Mouse (Mus musculus): ENCODE measurements at regions not wholly inside any gene's neighbourhood (a gene's known extent, or its start where the extent isn't known, plus 50 kb on each side); places are given as distances from the start of the nearest gene placed in this dataset.

- H3K4me1 ChIP-seq (ENCODE audit: control insufficient read depth, insufficient read depth, low read length): peaks cover 2% of the 10 kb centered on the region; the same call in 1 of the 2 replicates
- no peak overlapping the region for H3K9ac ChIP-seq (ENCODE audit: low read length)
- ATAC-seq (no peak), DNase-seq (ENCODE audit: low spot score) (no peak)
- H3K4me3 ChIP-seq (ENCODE audit: low read depth, low read length): no peak overlapping the region
- H3K9me3 ChIP-seq (replicated peaks; ENCODE audit: control insufficient read depth, low read length): no peaks in the 10 kb centered on the region
- no peak overlapping the region for H3K27ac ChIP-seq (ENCODE audit: low read depth, low read length)
- WGBS: 84% methylated on average over 4 of the region's 4 CpGs
- no peaks in the 10 kb centered on the region for H3K27me3 ChIP-seq (replicated peaks; ENCODE audit: control insufficient read depth, insufficient read depth, low read length)
- no peak overlapping the region for H3K4me2 ChIP-seq (ENCODE audit: low read length)
- H3K36me3 ChIP-seq (ENCODE audit: control insufficient read depth, insufficient read depth, low read length): no peaks in the 10 kb centered on the region
Observed at GRCm38 (mm10) chr16:77469903-77470302, 132.0 kb downstream of the Gm11146 start.

- Histone ChIP-seq H3K36me3 (ENCODE audit: control insufficient read depth, insufficient read depth, low read length) (no peaks in the 10 kb centered on the region), H3K9ac (ENCODE audit: low read length) (no peak overlapping the region), H3K4me1 (ENCODE audit: control insufficient read depth, insufficient read depth, low read length) (peaks cover 6% of the 10 kb centered on the region; the same call in 1 of the 2 replicates), H3K27ac (ENCODE audit: low read depth, low read length) (no peak overlapping the region), H3K9me3 (replicated peaks; ENCODE audit: control insufficient read depth, low read length) (no peaks in the 10 kb centered on the region), H3K27me3 (replicated peaks; ENCODE audit: control insufficient read depth, insufficient read depth, low read length) (no peaks in the 10 kb centered on the region), H3K4me2 (ENCODE audit: low read length) (no peak overlapping the region), H3K4me3 (ENCODE audit: low read depth, low read length) (no peak overlapping the region)
- ATAC-seq: no peak
- 61% methylated on average over 6 of the region's 6 CpGs for WGBS
- DNase-seq (ENCODE audit: low spot score): no peak
Observed at GRCm38 (mm10) chr16:77469328-77469875, 132.5 kb downstream of the Gm11146 start.

- ATAC-seq: peak; percentile 45; the same call in 1 of the 2 replicates
- H3K4me2 ChIP-seq (ENCODE audit: low read length): no peak overlapping the region
- no peak overlapping the region for H3K27ac ChIP-seq (ENCODE audit: low read depth, low read length)
- no peaks in the 10 kb centered on the region for H3K36me3 ChIP-seq (ENCODE audit: control insufficient read depth, insufficient read depth, low read length)
- no peaks in the 10 kb centered on the region for H3K27me3 ChIP-seq (replicated peaks; ENCODE audit: control insufficient read depth, insufficient read depth, low read length)
- H3K4me1 ChIP-seq (ENCODE audit: control insufficient read depth, insufficient read depth, low read length): peaks cover 6% of the 10 kb centered on the region; the same call in 1 of the 2 replicates
- H3K9me3 ChIP-seq (replicated peaks; ENCODE audit: control insufficient read depth, low read length): no peaks in the 10 kb centered on the region
- DNase-seq (ENCODE audit: low spot score): peak; percentile 68
- WGBS: 68% methylated on average over 12 of the region's 12 CpGs
- no peak overlapping the region for H3K9ac ChIP-seq (ENCODE audit: low read length)
- no peak overlapping the region for H3K4me3 ChIP-seq (ENCODE audit: low read depth, low read length)
Observed at GRCm38 (mm10) chr16:77467216-77467615, 134.7 kb downstream of the Gm11146 start.

DNA sequence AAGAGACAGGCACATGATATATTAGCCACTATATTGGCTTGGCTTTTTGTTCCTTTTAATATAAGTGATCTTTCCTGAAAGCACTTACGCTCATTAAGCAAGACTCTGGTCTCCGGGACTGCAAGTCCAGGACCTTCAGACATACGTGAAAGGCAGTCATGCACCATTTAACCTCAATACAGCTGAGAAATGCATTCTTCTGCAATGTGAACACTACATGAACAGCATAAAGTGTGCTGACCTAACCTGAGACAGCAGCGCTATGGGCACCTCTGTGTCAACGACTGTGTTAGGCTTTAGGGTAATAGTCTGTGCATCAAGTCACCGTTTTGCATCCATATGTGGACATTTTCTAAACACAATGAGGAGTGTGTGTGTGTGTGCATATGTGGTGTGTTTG, 137.3 kb downstream of the Gm11146 start:
- Histone ChIP-seq H3K36me3 (ENCODE audit: control insufficient read depth, insufficient read depth, low read length) (no peaks in the 10 kb centered on the region), H3K9ac (ENCODE audit: low read length) (no peak overlapping the region), H3K27ac (ENCODE audit: low read depth, low read length) (0 out of 2 replicates have a peak overlapping the region, but pooled peaks have one; percentile 33), H3K4me2 (ENCODE audit: low read length) (no peak overlapping the region), H3K27me3 (replicated peaks; ENCODE audit: control insufficient read depth, insufficient read depth, low read length) (no peaks in the 10 kb centered on the region), H3K4me1 (ENCODE audit: control insufficient read depth, insufficient read depth, low read length) (peaks cover 7% of the 10 kb centered on the region), H3K9me3 (replicated peaks; ENCODE audit: control insufficient read depth, low read length) (no peaks in the 10 kb centered on the region), H3K4me3 (ENCODE audit: low read depth, low read length) (no peak overlapping the region)
- DNase-seq (ENCODE audit: low spot score): no peak
- WGBS: 29% methylated on average over 6 of the region's 6 CpGs
- no peak for ATAC-seq

DNA sequence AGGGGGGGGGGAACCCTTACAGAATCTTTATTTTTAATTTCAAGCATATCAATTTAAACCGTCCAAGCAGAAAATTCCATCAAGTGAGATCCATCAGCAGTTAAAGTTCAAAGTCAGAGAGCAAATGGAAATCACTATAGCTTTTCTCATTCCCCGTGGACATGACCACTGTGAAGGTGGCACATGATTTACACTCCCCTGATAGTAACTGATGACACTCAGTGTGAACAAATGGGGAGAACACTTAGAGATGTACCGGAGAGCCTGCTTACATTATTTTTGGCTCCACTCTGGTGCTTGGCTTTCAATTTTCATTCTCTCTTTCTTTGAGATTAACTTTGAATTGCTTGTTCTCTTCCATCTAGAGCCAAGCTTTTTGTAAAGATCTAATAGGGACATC, 140.0 kb downstream of the Gm11146 start:
- Histone ChIP-seq H3K27me3 (replicated peaks; ENCODE audit: control insufficient read depth, insufficient read depth, low read length) (no peaks in the 10 kb centered on the region), H3K9ac (ENCODE audit: low read length) (no peak overlapping the region), H3K4me2 (ENCODE audit: low read length) (no peak overlapping the region), H3K36me3 (ENCODE audit: control insufficient read depth, insufficient read depth, low read length) (no peaks in the 10 kb centered on the region), H3K27ac (ENCODE audit: low read depth, low read length) (no peak overlapping the region), H3K4me1 (ENCODE audit: control insufficient read depth, insufficient read depth, low read length) (peaks cover 11% of the 10 kb centered on the region), H3K9me3 (replicated peaks; ENCODE audit: control insufficient read depth, low read length) (no peaks in the 10 kb centered on the region), H3K4me3 (ENCODE audit: low read depth, low read length) (no peak overlapping the region)
- 80% methylated on average over 3 of the region's 3 CpGs for WGBS
- ATAC-seq (no peak), DNase-seq (ENCODE audit: low spot score) (no peak)

DNA sequence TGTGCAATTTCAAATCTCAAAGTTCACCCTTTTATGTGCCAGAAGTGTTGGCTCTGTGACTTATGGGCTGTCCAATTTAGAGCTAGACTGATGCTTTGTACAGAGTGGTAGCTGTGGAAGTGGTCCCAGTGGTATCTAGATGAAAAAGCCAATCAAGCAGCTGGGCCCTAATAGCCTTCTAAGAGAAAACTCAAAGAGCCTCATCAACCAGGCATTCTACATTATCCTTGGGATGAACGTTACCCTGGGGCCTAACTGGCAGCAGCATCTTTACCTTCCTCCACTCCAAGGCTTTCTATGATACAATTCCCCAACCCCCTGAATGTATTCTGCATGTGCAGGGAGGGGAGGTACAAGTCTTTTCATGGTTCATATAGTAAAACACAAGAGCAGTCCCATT, 140.4 kb downstream of the Gm11146 start:
- Histone ChIP-seq H3K4me2 (ENCODE audit: low read length) (no peak overlapping the region), H3K27ac (ENCODE audit: low read depth, low read length) (no peak overlapping the region), H3K36me3 (ENCODE audit: control insufficient read depth, insufficient read depth, low read length) (no peaks in the 10 kb centered on the region), H3K27me3 (replicated peaks; ENCODE audit: control insufficient read depth, insufficient read depth, low read length) (no peaks in the 10 kb centered on the region), H3K9ac (ENCODE audit: low read length) (no peak overlapping the region), H3K9me3 (replicated peaks; ENCODE audit: control insufficient read depth, low read length) (no peaks in the 10 kb centered on the region), H3K4me3 (ENCODE audit: low read depth, low read length) (no peak overlapping the region), H3K4me1 (ENCODE audit: control insufficient read depth, insufficient read depth, low read length) (peaks cover 11% of the 10 kb centered on the region)
- ATAC-seq (no peak), DNase-seq (ENCODE audit: low spot score) (no peak)
- WGBS: 24% methylated on average over 1 of the region's 1 CpGs

- no peaks in the 10 kb centered on the region for H3K27me3 ChIP-seq (replicated peaks; ENCODE audit: control insufficient read depth, insufficient read depth, low read length)
- WGBS: 29% methylated on average over 2 of the region's 2 CpGs
- ATAC-seq (no peak), DNase-seq (ENCODE audit: low spot score) (peak; percentile 73)
- no peaks in the 10 kb centered on the region for H3K9me3 ChIP-seq (replicated peaks; ENCODE audit: control insufficient read depth, low read length)
- H3K4me1 ChIP-seq (ENCODE audit: control insufficient read depth, insufficient read depth, low read length): peaks cover 10% of the 10 kb centered on the region
- no peak overlapping the region for H3K4me2 ChIP-seq (ENCODE audit: low read length)
- no peak overlapping the region for H3K4me3 ChIP-seq (ENCODE audit: low read depth, low read length)
- no peaks in the 10 kb centered on the region for H3K36me3 ChIP-seq (ENCODE audit: control insufficient read depth, insufficient read depth, low read length)
- no peak overlapping the region for H3K9ac ChIP-seq (ENCODE audit: low read length)
- no peak overlapping the region for H3K27ac ChIP-seq (ENCODE audit: low read depth, low read length)
Observed at GRCm38 (mm10) chr16:77459651-77460050, 142.2 kb downstream of the Gm11146 start.

GRCm38 (mm10) chr16:77444647-77445046, 157.2 kb downstream of the Gm11146 start:
- Histone ChIP-seq H3K36me3 (ENCODE audit: control insufficient read depth, insufficient read depth, low read length) (no peaks in the 10 kb centered on the region), H3K4me1 (ENCODE audit: control insufficient read depth, insufficient read depth, low read length) (peaks cover 17% of the 10 kb centered on the region), H3K9me3 (replicated peaks; ENCODE audit: control insufficient read depth, low read length) (no peaks in the 10 kb centered on the region), H3K4me2 (ENCODE audit: low read length) (no peak overlapping the region), H3K27ac (ENCODE audit: low read depth, low read length) (no peak overlapping the region), H3K4me3 (ENCODE audit: low read depth, low read length) (no peak overlapping the region), H3K9ac (ENCODE audit: low read length) (no peak overlapping the region), H3K27me3 (replicated peaks; ENCODE audit: control insufficient read depth, insufficient read depth, low read length) (no peaks in the 10 kb centered on the region)
- DNase-seq (ENCODE audit: low spot score) (no peak), ATAC-seq (no peak)
- 96% methylated on average over 6 of the region's 6 CpGs for WGBS

DNA sequence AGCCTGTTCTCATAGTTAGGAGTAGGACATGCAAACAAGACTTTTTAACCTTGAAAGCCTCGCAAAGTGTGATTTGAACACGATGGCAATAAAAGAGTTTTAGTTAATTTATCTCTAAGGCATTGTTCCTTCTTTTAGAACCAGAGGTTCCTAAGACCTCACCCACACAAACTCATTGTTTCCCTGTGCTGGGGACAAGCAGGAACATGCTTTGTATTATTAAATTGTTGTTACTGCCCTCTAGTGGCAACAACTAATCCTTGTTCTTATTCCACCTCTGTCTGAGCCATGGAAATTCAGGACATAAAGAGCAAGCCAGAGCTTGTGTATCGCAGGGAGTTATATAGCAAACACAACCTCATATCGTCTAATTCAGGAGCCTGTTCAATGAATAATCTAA, 157.9 kb downstream of the Gm11146 start:
- Histone ChIP-seq H3K4me2 (ENCODE audit: low read length) (no peak overlapping the region), H3K4me3 (ENCODE audit: low read depth, low read length) (no peak overlapping the region), H3K9me3 (replicated peaks; ENCODE audit: control insufficient read depth, low read length) (no peaks in the 10 kb centered on the region), H3K4me1 (ENCODE audit: control insufficient read depth, insufficient read depth, low read length) (peaks cover 17% of the 10 kb centered on the region), H3K27me3 (replicated peaks; ENCODE audit: control insufficient read depth, insufficient read depth, low read length) (no peaks in the 10 kb centered on the region), H3K9ac (ENCODE audit: low read length) (no peak overlapping the region), H3K36me3 (ENCODE audit: control insufficient read depth, insufficient read depth, low read length) (no peaks in the 10 kb centered on the region), H3K27ac (ENCODE audit: low read depth, low read length) (peak overlapping the region; percentile 41; the same call in 1 of the 2 replicates)
- DNase-seq (ENCODE audit: low spot score): peak; percentile 91
- WGBS: 20% methylated on average over 4 of the region's 4 CpGs
- ATAC-seq: peak; percentile 88
